In the genomic region with DNA sequence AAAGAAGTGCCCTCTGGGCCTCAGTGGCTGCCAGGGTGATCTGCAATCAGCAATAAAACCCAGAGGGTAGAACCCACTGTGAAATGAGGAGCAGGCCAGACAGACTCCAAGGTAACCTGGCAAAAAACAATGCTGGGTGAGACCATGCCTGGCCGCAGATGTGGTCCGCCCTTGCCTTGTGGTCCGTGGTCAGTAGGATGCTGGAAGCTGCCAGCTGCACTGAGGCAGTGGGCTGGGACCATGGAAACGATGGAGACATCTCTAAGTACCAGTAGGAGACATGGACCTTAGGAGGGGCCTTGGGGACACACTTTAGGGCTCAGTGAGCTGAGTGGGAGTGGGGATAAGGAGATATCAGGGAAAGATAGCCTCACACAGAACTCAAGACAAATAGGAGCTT, we compare ENCODE assay signal across 19 mouse cellular contexts.
DNase-seq lines count a peak whose midpoint lies in the region; ATAC-seq and TF ChIP-seq lines count a peak whose summit lies in the region.
"Had no signal": no experiment of that assay in that cellular context is flagged by ENCODE, and none has a peak within 500 bp of the region (broad histone marks: within the 10 kb centered on the region; RNA-seq: fewer than 3 reads in every experiment).

No protein-coding gene starts in this region.

- H3K9ac ChIP-seq in heart, embryonic 13.5 days: no peak overlapping the region
- H3K9ac ChIP-seq in liver, embryonic 13.5 days: peak overlapping the region; percentile 52
- H3K9ac ChIP-seq: forebrain, embryonic 13.5 days; lung, embryonic 15.5 days had no signal

- no peak for DNase-seq in heart, postnatal 10 days
- DNase-seq in 416B (ENCODE audit: low read depth) (peak; percentile 49), G1E (ENCODE audit: low spot score) (no peak)
- no peak for DNase-seq in liver, embryonic 13.5 days
- DNase-seq in left cerebral cortex, postnatal 14 days (ENCODE audit: low spot score in 2 of 2): no peak
- DNase-seq in Muller cell, postnatal 12 days (ENCODE audit: inconsistent ontology term): no peak
- DNase-seq: adrenal gland, postnatal 25 days; cerebellum, adult 2 months; gastrocnemius, postnatal 10 days; kidney, adult 11 months; kidney, postnatal 14 days; lung, postnatal 4 days; thymus, postnatal 14 days had no signal

- H3K27ac ChIP-seq in heart, embryonic 13.5 days (replicated peaks): no peak overlapping the region
- H3K27ac ChIP-seq in liver, embryonic 13.5 days: peak overlapping the region; percentile 90
- H3K27ac ChIP-seq: embryonic facial prominence, embryonic 10.5 days; forebrain, embryonic 13.5 days; lung, embryonic 15.5 days; midbrain, embryonic 10.5 days; stomach, postnatal 0 days had no signal

- TF ChIP-seq CTCF in G1E (IDR thresholded peaks at IDR 0.05; ENCODE audit: low read depth, low read length): no peak

- no peak overlapping the region for H3K4me3 ChIP-seq in heart, embryonic 13.5 days
- peak overlapping the region; percentile 53; the same call in 1 of the 2 replicates for H3K4me3 ChIP-seq in G1E (ENCODE audit: low read depth, low read length)
- H3K4me3 ChIP-seq in liver, embryonic 13.5 days (replicated peaks): peak overlapping the region; percentile 41
- H3K4me3 ChIP-seq: embryonic facial prominence, embryonic 10.5 days; forebrain, embryonic 13.5 days; lung, embryonic 15.5 days; midbrain, embryonic 10.5 days had no signal

- H3K36me3 ChIP-seq in heart, embryonic 13.5 days: no peaks in the 10 kb centered on the region
- peaks cover 12% of the 10 kb centered on the region for H3K36me3 ChIP-seq in G1E (replicated peaks)
- H3K36me3 ChIP-seq in liver, embryonic 13.5 days: no peaks in the 10 kb centered on the region
- H3K36me3 ChIP-seq: embryonic facial prominence, embryonic 10.5 days; lung, embryonic 15.5 days; midbrain, embryonic 10.5 days had no signal

- peaks cover 35% of the 10 kb centered on the region for H3K4me1 ChIP-seq in heart, embryonic 13.5 days
- peaks cover 67% of the 10 kb centered on the region for H3K4me1 ChIP-seq in G1E (ENCODE audit: insufficient read depth, low read depth, low read length)
- peaks cover 70% of the 10 kb centered on the region for H3K4me1 ChIP-seq in liver, embryonic 13.5 days (replicated peaks)
- H3K4me1 ChIP-seq: forebrain, embryonic 13.5 days; midbrain, embryonic 10.5 days had no signal

- no peaks in the 10 kb centered on the region for H3K27me3 ChIP-seq in heart, embryonic 13.5 days (replicated peaks)
- H3K27me3 ChIP-seq in G1E (ENCODE audit: insufficient read depth, low read length): no peaks in the 10 kb centered on the region
- no peaks in the 10 kb centered on the region for H3K27me3 ChIP-seq in liver, embryonic 13.5 days
- H3K27me3 ChIP-seq: forebrain, embryonic 13.5 days; lung, embryonic 15.5 days had no signal

- H3K4me2 ChIP-seq in heart, embryonic 13.5 days: peak overlapping the region; percentile 34
- peak overlapping the region; percentile 59 for H3K4me2 ChIP-seq in liver, embryonic 13.5 days
- H3K4me2 ChIP-seq: forebrain, embryonic 13.5 days; lung, embryonic 15.5 days had no signal

- intact Hi-C loops in heart, postnatal 10 days (cut with DNase I): loop anchor here (10.0 kb wide), 3 partner anchors 287 to 1237 kb away; no protein-coding TSS in a partner anchor
- intact Hi-C loops in left cerebral cortex, postnatal 14 days (cut with DNase I): loop anchor here (5.0 kb wide), 1 partner anchor 60 kb away; no protein-coding TSS in a partner anchor

- WGBS in heart, embryonic 13.5 days: 62% methylated on average over 4 of the region's 4 CpGs
- 59% methylated on average over 4 of the region's 4 CpGs for WGBS in liver, embryonic 13.5 days (ENCODE audit: insufficient replicate concordance)

- no peak for ATAC-seq in heart, embryonic 13.5 days (ENCODE audit: extremely low read depth, insufficient number of reproducible peaks, low FRiP score, low TSS enrichment)
- ATAC-seq in G1E (ENCODE audit: extremely low read depth, insufficient number of reproducible peaks, low FRiP score, poor library complexity, severe bottlenecking): no peak
- no peak for ATAC-seq in liver, embryonic 13.5 days (ENCODE audit: low read depth)
- ATAC-seq: forebrain, embryonic 13.5 days had no signal

- 0 out of 2 replicates have a peak, but pooled peaks cover 2% of the 10 kb centered on the region for H3K9me3 ChIP-seq in heart, embryonic 13.5 days
- no peaks in the 10 kb centered on the region for H3K9me3 ChIP-seq in G1E (replicated peaks)
- H3K9me3 ChIP-seq in liver, embryonic 13.5 days (replicated peaks): no peaks in the 10 kb centered on the region
- H3K9me3 ChIP-seq: embryonic facial prominence, embryonic 10.5 days; forebrain, embryonic 13.5 days; lung, embryonic 15.5 days; midbrain, embryonic 10.5 days had no signal
